Mouse (Mus musculus): ENCODE data around the gene Gm15155.
"Not testable (repeated sequence)": the region's sequence is repeated elsewhere in the genome, so short reads cannot be mapped to it uniquely, and the experiment has no call there.

The Gm15155 gene

GRCm38 (mm10) chrX:156155776-156156175, 531.2 kb downstream of the Gm15155 start:
- DNase-seq (ENCODE audit: low spot score), result no peak

- DNase-seq (ENCODE audit: low spot score), result no peak
These were observed 547.0 kb downstream of the Gm15155 start for GRCm38 (mm10) chrX:156171587-156171986.

- not testable (repeated sequence) for DNase-seq (ENCODE audit: low spot score)
These were observed 679.3 kb downstream of the Gm15155 start for GRCm38 (mm10) chrX:156303806-156304205.

Data from ovary, postnatal 14 days (tissue).